Mouse (Mus musculus): Measurements from ENCODE around the gene Dusp22.

DNA sequence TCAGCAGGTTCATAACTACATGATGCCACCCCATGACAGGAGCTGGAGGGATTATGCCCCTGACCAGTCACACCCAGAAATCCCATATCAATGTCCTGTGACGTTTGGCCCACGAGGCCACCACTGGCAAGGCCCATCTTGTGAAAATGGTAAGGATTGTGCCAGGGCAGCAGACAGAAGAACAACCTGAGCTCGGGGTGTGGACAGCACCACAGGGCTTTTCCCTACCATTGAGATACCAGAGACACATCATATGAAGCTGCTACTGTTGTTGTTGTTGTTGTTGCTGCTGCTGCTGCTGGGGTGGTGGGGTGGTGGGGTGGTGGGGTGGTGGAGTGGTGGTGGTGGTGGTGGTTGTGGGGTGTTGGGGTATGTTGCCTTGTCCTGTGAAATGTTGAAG, 93.6 kb downstream of the Dusp22 start:
- TF ChIP-seq CTCF (IDR thresholded peaks at IDR 0.05; ENCODE audit: low read depth) (no peak), EP300 (IDR thresholded peaks at IDR 0.05; ENCODE audit: low read depth) (no peak)
